Comparison of ENCODE assay signal across 8 mouse cellular contexts in the genomic region with DNA sequence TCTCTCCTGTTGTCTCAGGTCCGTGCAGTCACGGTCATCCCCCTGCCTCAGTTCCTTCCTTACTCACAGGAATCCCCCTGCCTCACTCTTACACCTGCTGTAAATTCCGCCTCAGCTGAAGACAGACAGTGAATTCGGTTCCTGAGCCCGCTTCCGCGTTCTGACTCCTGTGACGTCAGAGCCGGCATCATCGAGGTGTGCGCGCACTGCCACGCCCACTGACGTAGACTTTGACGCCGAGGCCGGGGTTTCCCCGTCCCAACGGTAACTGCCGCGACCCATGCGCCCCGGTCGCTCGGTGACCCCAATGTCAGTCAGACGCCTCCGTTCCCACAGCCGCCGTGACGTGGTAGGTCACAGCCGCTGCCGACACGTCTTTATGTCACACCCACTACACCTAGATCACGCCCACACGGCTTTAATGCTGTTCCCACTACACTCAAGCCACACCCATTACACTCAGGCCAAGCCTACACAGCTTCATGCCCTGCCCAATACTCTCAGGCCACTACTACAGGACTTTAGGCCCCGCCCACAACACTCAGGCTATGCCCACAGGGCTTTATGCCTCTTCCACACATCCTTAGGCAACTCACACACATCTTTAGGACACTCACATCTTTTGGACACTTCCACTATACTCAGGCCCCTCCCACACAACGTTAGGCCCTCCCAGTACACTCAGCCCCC.
DNase-seq lines count a peak whose midpoint lies in the region; ATAC-seq and TF ChIP-seq lines count a peak whose summit lies in the region.

No protein-coding gene starts in this region.

- ATAC-seq in hindbrain, postnatal 0 days = peak; percentile 60
- ATAC-seq in megakaryocyte progenitor cell, adult 5-6 weeks (replicated peaks; ENCODE audit: poor library complexity) = peak; percentile 64

- peak overlapping the region; percentile 47 for H3K4me3 ChIP-seq in hindbrain, postnatal 0 days (ENCODE audit: low read length)

- no peaks in the 10 kb centered on the region for H3K27me3 ChIP-seq in hindbrain, postnatal 0 days (ENCODE audit: insufficient read depth, low read length)

- intact Hi-C loops in left cerebral cortex, postnatal 10 days (cut with DNase I) = no loop called here

- H3K36me3 ChIP-seq in hindbrain, postnatal 0 days (ENCODE audit: insufficient read depth, low read length) = no peaks in the 10 kb centered on the region

- H3K4me1 ChIP-seq in hindbrain, postnatal 0 days (ENCODE audit: insufficient read depth, low read length) = 0 out of 2 replicates have a peak, but pooled peaks cover 3% of the 10 kb centered on the region

- peak overlapping the region; percentile 59 for H3K9ac ChIP-seq in hindbrain, postnatal 0 days (replicated peaks; ENCODE audit: low read length)

- no peaks in the 10 kb centered on the region for H3K9me3 ChIP-seq in hindbrain, postnatal 0 days (ENCODE audit: low read length)

- WGBS in hindbrain, postnatal 0 days = 1% methylated on average over 37 of the region's 37 CpGs

- DNase-seq in WW6 (ENCODE audit: low read depth, low spot score) = peak; percentile 77
- peak; percentile 95 for DNase-seq in cerebellum, adult 8-10 months
- DNase-seq in forelimb bud, embryonic 11.5 days (ENCODE audit: low read depth, low spot score) = peak; percentile 91
- peak; percentile 93 for DNase-seq in hindbrain, postnatal 0 days (ENCODE audit: low spot score)
- peak; percentile 83 to 93 for DNase-seq in left cerebral cortex, postnatal 10 days (ENCODE audit: extremely low spot score in 1 of 2, low spot score in 2 of 2)
- peak; percentile 85 for DNase-seq in right cerebral cortex, postnatal 14 days
- DNase-seq in urinary bladder, postnatal 36 days (ENCODE audit: low spot score in 2 of 2) = peak; percentile 85 to 91

- H3K27ac ChIP-seq in hindbrain, postnatal 0 days = peak overlapping the region; percentile 83

- TF ChIP-seq CTCF in hindbrain, postnatal 0 days (IDR thresholded peaks at IDR 0.05; ENCODE audit: low read depth) = no peak; the same call in 1 of the 2 replicates

- H3K4me2 ChIP-seq in hindbrain, postnatal 0 days (ENCODE audit: low read depth, low read length) = peak overlapping the region; percentile 55

Comparison
In these comparisons a context has a peak if more than half of its experiments do, and no peak if none do; other contexts are left out.
1. Peak in every context shown above with its lines: DNase-seq, ATAC-seq, H3K4me3 ChIP-seq and H3K27ac ChIP-seq.